Mouse (Mus musculus) embryonic fibroblast, embryonic 13.5 days (primary cell): ENCODE results near the gene Cdr2l.
"Not testable (repeated sequence)": the region's sequence is repeated elsewhere in the genome, so short reads cannot be mapped to it uniquely, and the experiment has no call there.

Source experiments
- CTCF ChIP-seq: IDR thresholded peaks from 2 replicates; pipeline ENCODE4 v1.5.1; 2011; ENCODE audit warnings: mild to moderate bottlenecking, control low read depth, low read length, moderate library complexity, borderline replicate concordance; ENCODE audit not compliant: insufficient read depth
- POLR2A ChIP-seq: IDR thresholded peaks from 2 replicates; pipeline ENCODE4 v1.6.1; 2011; ENCODE audit warnings: low read depth, mild to moderate bottlenecking, control low read depth, low read length, moderate library complexity

- TF ChIP-seq CTCF, POLR2A: not testable (repeated sequence)
Observed at GRCm38 (mm10) chr11:115386859-115387258, 5.1 kb downstream of the Cdr2l start.
